Mouse (Mus musculus) embryonic facial prominence, embryonic 13.5 days (tissue): ENCODE measurements around the gene Rasal1. TPM values are rescaled to one million over a fixed set of nuclear protein-coding genes. Genes with fewer than 3 reads are reported as not detected.
A peak's percentile ranks its signal among the peaks of the same experiment; 100 is the strongest.

Experiments used
- ATAC-seq: fragments of 200-750 bp; cut with Nextera tagmentation; 2 replicates; pipeline ENCODE4 v1.8.0; 2017; ENCODE audit warnings: low read depth; ENCODE audit not compliant: insufficient number of reproducible peaks, insufficient read depth, low FRiP score, low TSS enrichment
- H3K27ac ChIP-seq: fragments of 300-500 bp; sonication (generic); 2 replicates; pipeline ENCODE4 v1.5.1; 2015; ENCODE audit warnings: moderate library complexity, mild to moderate bottlenecking, inconsistent platforms
- H3K27me3 ChIP-seq: fragments of 300-500 bp; sonication (generic); 2 replicates; pipeline ENCODE4 v1.6.1; 2015; ENCODE audit warnings: mild to moderate bottlenecking, inconsistent platforms
- H3K36me3 ChIP-seq: fragments of 300-500 bp; sonication (generic); 2 replicates; pipeline ENCODE4 v1.6.1; 2015; ENCODE audit warnings: mild to moderate bottlenecking, inconsistent platforms
- H3K4me1 ChIP-seq: fragments of 300-500 bp; sonication (generic); 2 replicates; pipeline ENCODE4 v1.6.1; 2015; ENCODE audit warnings: inconsistent platforms
- H3K4me2 ChIP-seq: fragments of 300-500 bp; sonication (generic); 2 replicates; pipeline ENCODE4 v1.6.1; 2015; ENCODE audit warnings: moderate library complexity, mild to moderate bottlenecking, inconsistent platforms
- H3K4me3 ChIP-seq: fragments of 300-500 bp; sonication (generic); 2 replicates; pipeline ENCODE4 v1.5.1; 2015; ENCODE audit warnings: mild to moderate bottlenecking, inconsistent platforms
- H3K9ac ChIP-seq: fragments of 300-500 bp; sonication (generic); 2 replicates; pipeline ENCODE4 v1.6.1; 2015; ENCODE audit warnings: mild to moderate bottlenecking, inconsistent platforms
- H3K9me3 ChIP-seq: fragments of 300-500 bp; sonication (generic); 2 replicates; pipeline ENCODE4 v1.6.1; 2016; ENCODE audit warnings: inconsistent platforms
- WGBS: fragments of 180-500 bp; shearing (Covaris S2); methylation state at CpG from one replicate; pipeline ENCODE4 v1.1.7; 2015; ENCODE audit warnings: mixed read lengths; 5-methylcytosine and 5-hydroxymethylcytosine counted together
- polyA plus RNA-seq: library from polyadenylated mRNA; unstranded; fragments of >200 nt; fragmentation: Nextera tagmentation; extraction: Ambion mirVana; gene quantifications from 2 replicates; pipeline ENCODE4 v1.2.1, GENCODE M21; 2015

Gene Rasal1
- polyA plus RNA-seq, 1 experiment from 2014 or later, result 0.32 TPM

GRCm38 (mm10) chr5:120624427-120624826 is 24.2 kb upstream of the Rasal1 start:
- Histone ChIP-seq H3K4me3 (no peak overlapping the region), H3K4me2 (no peak overlapping the region), H3K27ac (no peak overlapping the region), H3K9me3 (no peaks in the 10 kb centered on the region), H3K9ac (no peak overlapping the region), H3K27me3 (peaks cover 5% of the 10 kb centered on the region; the same call in 1 of the 2 replicates), H3K36me3 (peaks cover 89% of the 10 kb centered on the region), H3K4me1 (peaks cover 18% of the 10 kb centered on the region)
- no peak for ATAC-seq
- WGBS, result 94% methylated on average over 10 of the region's 10 CpGs

GRCm38 (mm10) chr5:120626399-120626798 is 22.2 kb upstream of the Rasal1 start:
- Histone ChIP-seq H3K4me3 (no peak overlapping the region), H3K27ac (no peak overlapping the region), H3K4me2 (no peak overlapping the region), H3K36me3 (peaks cover 69% of the 10 kb centered on the region), H3K9me3 (no peaks in the 10 kb centered on the region), H3K27me3 (peaks cover 24% of the 10 kb centered on the region), H3K9ac (no peak overlapping the region), H3K4me1 (peaks cover 18% of the 10 kb centered on the region)
- ATAC-seq, result no peak; the same call in 1 of the 2 replicates
- 26% methylated on average over 19 of the region's 19 CpGs for WGBS

- Histone ChIP-seq H3K4me2 (no peak overlapping the region), H3K4me3 (no peak overlapping the region), H3K9me3 (peaks cover 4% of the 10 kb centered on the region), H3K27ac (no peak overlapping the region), H3K4me1 (peaks cover 6% of the 10 kb centered on the region; the same call in 1 of the 2 replicates), H3K9ac (no peak overlapping the region), H3K36me3 (peaks cover 58% of the 10 kb centered on the region), H3K27me3 (peaks cover 30% of the 10 kb centered on the region)
- no peak for ATAC-seq
- WGBS, result 86% methylated on average over 15 of the region's 15 CpGs
These were observed 20.9 kb upstream of the Rasal1 start for GRCm38 (mm10) chr5:120627515-120628300.

- Histone ChIP-seq H3K27ac (no peak overlapping the region), H3K4me2 (no peak overlapping the region), H3K4me3 (no peak overlapping the region), H3K36me3 (peaks cover 50% of the 10 kb centered on the region), H3K27me3 (peaks cover 34% of the 10 kb centered on the region), H3K4me1 (peaks cover 6% of the 10 kb centered on the region; the same call in 1 of the 2 replicates), H3K9me3 (peaks cover 4% of the 10 kb centered on the region), H3K9ac (no peak overlapping the region)
- WGBS, result 55% methylated on average over 7 of the region's 7 CpGs
- no peak for ATAC-seq
These were observed 20.0 kb upstream of the Rasal1 start for GRCm38 (mm10) chr5:120628624-120629023.

- Histone ChIP-seq H3K9me3 (peaks cover 4% of the 10 kb centered on the region), H3K9ac (peak overlapping the region; percentile 58; the same call in 1 of the 2 replicates), H3K4me1 (peaks cover 6% of the 10 kb centered on the region; the same call in 1 of the 2 replicates), H3K4me2 (peak overlapping the region; percentile 54), H3K27ac (no peak overlapping the region), H3K36me3 (peaks cover 25% of the 10 kb centered on the region), H3K4me3 (peak overlapping the region; percentile 28), H3K27me3 (peaks cover 37% of the 10 kb centered on the region)
- no peak for ATAC-seq
- WGBS, result 5% methylated on average over 29 of the region's 29 CpGs
These were observed 17.5 kb upstream of the Rasal1 start for GRCm38 (mm10) chr5:120631128-120631527.

GRCm38 (mm10) chr5:120631892-120632291 is 16.7 kb upstream of the Rasal1 start:
- Histone ChIP-seq H3K4me2 (no peak overlapping the region), H3K9me3 (peaks cover 4% of the 10 kb centered on the region), H3K4me3 (no peak overlapping the region), H3K9ac (no peak overlapping the region), H3K27ac (no peak overlapping the region), H3K36me3 (peaks cover 17% of the 10 kb centered on the region), H3K4me1 (peaks cover 6% of the 10 kb centered on the region; the same call in 1 of the 2 replicates), H3K27me3 (peaks cover 37% of the 10 kb centered on the region)
- 90% methylated on average over 5 of the region's 5 CpGs for WGBS
- no peak for ATAC-seq

- Histone ChIP-seq H3K36me3 (0 out of 2 replicates have a peak, but pooled peaks cover 1% of the 10 kb centered on the region), H3K4me1 (no peaks in the 10 kb centered on the region), H3K4me2 (no peak within 1 kb of the TSS), H3K4me3 (no peak within 1 kb of the TSS), H3K27ac (no peak within 1 kb of the TSS), H3K9me3 (peaks cover 4% of the 10 kb centered on the region), H3K9ac (no peak within 1 kb of the TSS), H3K27me3 (peaks cover 35% of the 10 kb centered on the region)
- WGBS, result 59% methylated on average over 9 of the region's 9 CpGs
- ATAC-seq, result no peak
These were observed 14.5 kb upstream of the Rasal1 start, which contains the start of gene Cfap73 for GRCm38 (mm10) chr5:120634131-120634530. Cfap73 (minus strand) TSS chr5:120634235.

GRCm38 (mm10) chr5:120634860-120635259 is 13.8 kb upstream of the Rasal1 start:
- H3K36me3 ChIP-seq, result no peaks in the 10 kb centered on the region
- 36% methylated on average over 5 of the region's 5 CpGs for WGBS
- peaks cover 4% of the 10 kb centered on the region for H3K9me3 ChIP-seq
- no peaks in the 10 kb centered on the region for H3K4me1 ChIP-seq
- no peak overlapping the region for H3K4me2 ChIP-seq
- H3K9ac ChIP-seq, result no peak overlapping the region
- ATAC-seq, result no peak
- peaks cover 28% of the 10 kb centered on the region for H3K27me3 ChIP-seq
- no peak overlapping the region for H3K27ac ChIP-seq
- H3K4me3 ChIP-seq, result no peak overlapping the region

GRCm38 (mm10) chr5:120635633-120636032 is 13.0 kb upstream of the Rasal1 start:
- Histone ChIP-seq H3K4me3 (no peak overlapping the region), H3K36me3 (no peaks in the 10 kb centered on the region), H3K27me3 (peaks cover 20% of the 10 kb centered on the region), H3K27ac (no peak overlapping the region), H3K9me3 (peaks cover 4% of the 10 kb centered on the region), H3K4me2 (no peak overlapping the region), H3K9ac (no peak overlapping the region), H3K4me1 (no peaks in the 10 kb centered on the region)
- no peak for ATAC-seq
- WGBS, result 83% methylated on average over 5 of the region's 5 CpGs

- no peak for ATAC-seq
- Histone ChIP-seq H3K4me2 (no peak overlapping the region), H3K27ac (no peak overlapping the region), H3K4me3 (no peak overlapping the region), H3K36me3 (no peaks in the 10 kb centered on the region), H3K9me3 (no peaks in the 10 kb centered on the region), H3K9ac (no peak overlapping the region), H3K27me3 (0 out of 2 replicates have a peak, but pooled peaks cover 4% of the 10 kb centered on the region), H3K4me1 (no peaks in the 10 kb centered on the region)
- 86% methylated on average over 7 of the region's 7 CpGs for WGBS
These were observed 8.5 kb upstream of the Rasal1 start for GRCm38 (mm10) chr5:120640094-120640493.

GRCm38 (mm10) chr5:120643365-120644085 is 5.1 kb upstream of the Rasal1 start:
- H3K9me3 ChIP-seq, result no peaks in the 10 kb centered on the region
- ATAC-seq, result no peak
- peaks cover 30% of the 10 kb centered on the region for H3K27me3 ChIP-seq
- no peaks in the 10 kb centered on the region for H3K36me3 ChIP-seq
- H3K4me2 ChIP-seq, result no peak overlapping the region
- H3K4me1 ChIP-seq, result peaks cover 2% of the 10 kb centered on the region
- no peak overlapping the region for H3K9ac ChIP-seq
- 71% methylated on average over 14 of the region's 14 CpGs for WGBS
- no peak overlapping the region for H3K4me3 ChIP-seq
- H3K27ac ChIP-seq, result no peak overlapping the region
